Mouse (Mus musculus) heart, embryonic 14.5 days (tissue): Measurements from ENCODE around the gene Chd2. TPM values are rescaled to one million over a fixed set of nuclear protein-coding genes. Genes with fewer than 3 reads are reported as not detected.

ENCODE experiments used
- ATAC-seq: fragments of 200-750 bp; cut with Nextera tagmentation; 2 replicates; pipeline ENCODE4 v1.8.0; 2017; ENCODE audit warnings: low read depth, moderate TSS enrichment; ENCODE audit not compliant: insufficient number of reproducible peaks, insufficient read depth, low FRiP score
- H3K27ac ChIP-seq, 2 experiments: fragments of 200-500 bp in 1 of 2; fragments of 300-500 bp in 1 of 2; sonication (generic) in 1 of 2; replicated peaks in 1 of 2; 2 replicates each; pipeline ENCODE4 v1.5.1; 2012 to 2014; ENCODE audit warnings: low read depth in 2 of 2, low read length in 2 of 2, control low read depth in 1 of 2, mild to moderate bottlenecking in 1 of 2, mixed read lengths in 1 of 2; ENCODE audit not compliant: control insufficient read depth in 1 of 2, insufficient read depth in 1 of 2
- H3K27me3 ChIP-seq: fragments of 300-500 bp; sonication (generic); 2 replicates; pipeline ENCODE4 v1.6.1; 2014; ENCODE audit warnings: mild to moderate bottlenecking, low read length, control low read depth; ENCODE audit not compliant: control insufficient read depth, insufficient read depth
- H3K36me3 ChIP-seq: fragments of 300-500 bp; sonication (generic); 2 replicates; pipeline ENCODE4 v1.6.1; 2014; ENCODE audit warnings: mild to moderate bottlenecking, control low read depth, low read length, mixed read lengths; ENCODE audit not compliant: control insufficient read depth, insufficient read depth
- H3K4me1 ChIP-seq, 2 experiments: fragments of 200-500 bp in 1 of 2; fragments of 300-500 bp in 1 of 2; sonication (generic) in 1 of 2; 2 replicates each; pipeline ENCODE4 v1.6.1; 2012 to 2014; ENCODE audit warnings: low read length in 2 of 2, control low read depth in 1 of 2, mixed read lengths in 1 of 2; ENCODE audit not compliant: control insufficient read depth in 2 of 2, insufficient read depth in 2 of 2
- H3K4me2 ChIP-seq: fragments of 300-500 bp; sonication (generic); 2 replicates; pipeline ENCODE4 v1.6.1; 2014; ENCODE audit warnings: mild to moderate bottlenecking, low read length
- H3K4me3 ChIP-seq, 2 experiments: fragments of 200-500 bp in 1 of 2; fragments of 300-500 bp in 1 of 2; sonication (generic) in 1 of 2; 2 replicates each; pipeline ENCODE4 v1.5.1; 2012 to 2014; ENCODE audit warnings: low read length in 2 of 2, mild to moderate bottlenecking in 2 of 2, control low read depth in 1 of 2, low read depth in 1 of 2, moderate library complexity in 1 of 2; ENCODE audit not compliant: control insufficient read depth in 1 of 2, insufficient read depth in 1 of 2
- H3K9ac ChIP-seq: fragments of 300-500 bp; sonication (generic); 2 replicates; pipeline ENCODE4 v1.6.1; 2014; ENCODE audit warnings: mild to moderate bottlenecking, low read length
- H3K9me3 ChIP-seq: fragments of 300-500 bp; sonication (generic); 2 replicates; pipeline ENCODE4 v1.6.1; 2016; ENCODE audit warnings: low read length, control low read depth; ENCODE audit not compliant: control insufficient read depth
- WGBS: fragments of 180-500 bp; shearing (Covaris S2); extraction: QIAGEN DNeasy Blood & Tissue Kit; methylation state at CpG from one replicate; pipeline ENCODE4 v1.1.7; 2014; 5-methylcytosine and 5-hydroxymethylcytosine counted together
- polyA plus RNA-seq: library from polyadenylated mRNA; unstranded; fragments of >200 nt; fragmentation: Nextera tagmentation; extraction: Ambion mirVana; gene quantifications from 2 replicates; pipeline ENCODE4 v1.2.1, GENCODE M21; 2014

Chd2 gene
- polyA plus RNA-seq, 1 experiment from 2014 or later: 46.9 TPM

DNA sequence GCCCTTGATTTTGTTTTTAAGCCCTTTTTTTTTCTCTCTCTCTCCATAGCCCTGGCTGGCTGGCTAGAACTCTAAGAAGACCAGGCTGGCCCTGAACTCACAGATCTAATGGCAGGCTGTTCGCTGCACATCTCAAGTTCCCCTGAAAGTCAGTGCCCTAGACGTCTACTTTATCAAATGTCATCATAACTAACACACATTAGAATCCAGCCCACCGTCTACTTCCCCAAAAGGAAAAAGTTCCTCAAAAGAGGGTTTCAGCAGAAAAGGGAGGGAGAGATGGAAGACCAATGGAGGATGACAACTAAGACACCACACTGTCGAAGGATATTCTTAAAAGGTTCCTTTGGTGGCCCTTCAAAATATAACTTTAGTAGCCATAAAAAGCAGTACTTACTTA, 14.4 kb downstream of the Chd2 start:
- 81% methylated on average over 4 of the region's 4 CpGs for whole genome bisulfite sequencing
- H3K27ac ChIP-seq: peak overlapping the region in 1 of 2 experiments; percentile 37; a peak in 1 of 4 replicates

DNA sequence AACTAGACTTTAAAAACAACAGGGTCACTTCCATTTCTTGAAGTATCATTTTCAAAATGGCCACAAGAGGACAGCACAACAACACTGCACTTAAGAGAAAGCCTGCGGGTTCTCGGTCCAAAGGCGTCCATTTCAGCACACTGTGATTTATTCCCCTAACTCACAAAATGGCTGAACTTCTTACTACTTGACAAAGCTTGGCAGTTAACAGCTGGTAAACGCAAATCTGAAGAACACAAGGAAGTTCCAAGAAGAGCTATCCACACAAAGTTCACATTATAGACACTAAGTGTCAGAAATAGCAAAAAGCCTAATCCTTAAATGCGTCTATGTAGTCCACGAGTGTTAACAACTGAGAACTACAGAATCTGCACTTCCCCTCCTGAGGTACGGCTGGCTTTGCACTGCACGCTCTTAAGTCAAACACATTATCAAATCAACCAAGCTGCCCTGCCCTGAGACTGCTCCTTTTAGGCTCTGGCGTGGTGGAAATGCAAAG, 17.1 kb downstream of the Chd2 start:
- H3K4me2 ChIP-seq: 0 out of 2 replicates have a peak overlapping the region, but pooled peaks have one; percentile 1
- H3K9ac ChIP-seq: peak overlapping the region; percentile 6; the same call in 1 of the 2 replicates
- H3K4me1 ChIP-seq: peaks cover 8 to 25% of the 10 kb centered on the region in 2 experiments
- no peaks in the 10 kb centered on the region for H3K27me3 ChIP-seq
- no peak for ATAC-seq
- peaks cover 51% of the 10 kb centered on the region for H3K36me3 ChIP-seq
- no peak overlapping the region for H3K4me3 ChIP-seq
- 22% methylated on average over 9 of the region's 9 CpGs for WGBS
- H3K9me3 ChIP-seq: no peaks in the 10 kb centered on the region
- H3K27ac ChIP-seq: peak overlapping the region; percentile 82 to 90

More for the DNA sequence above, 14.4 kb downstream of the Chd2 start:
- no peak overlapping the region for H3K9ac ChIP-seq
- peaks cover 8 to 27% of the 10 kb centered on the region in 2 experiments for H3K4me1 ChIP-seq
- H3K9me3 ChIP-seq: no peaks in the 10 kb centered on the region
- H3K27me3 ChIP-seq: no peaks in the 10 kb centered on the region
- no peak overlapping the region for H3K4me3 ChIP-seq
- H3K4me2 ChIP-seq: no peak overlapping the region
- H3K36me3 ChIP-seq: peaks cover 52% of the 10 kb centered on the region
- no peak for ATAC-seq

DNA sequence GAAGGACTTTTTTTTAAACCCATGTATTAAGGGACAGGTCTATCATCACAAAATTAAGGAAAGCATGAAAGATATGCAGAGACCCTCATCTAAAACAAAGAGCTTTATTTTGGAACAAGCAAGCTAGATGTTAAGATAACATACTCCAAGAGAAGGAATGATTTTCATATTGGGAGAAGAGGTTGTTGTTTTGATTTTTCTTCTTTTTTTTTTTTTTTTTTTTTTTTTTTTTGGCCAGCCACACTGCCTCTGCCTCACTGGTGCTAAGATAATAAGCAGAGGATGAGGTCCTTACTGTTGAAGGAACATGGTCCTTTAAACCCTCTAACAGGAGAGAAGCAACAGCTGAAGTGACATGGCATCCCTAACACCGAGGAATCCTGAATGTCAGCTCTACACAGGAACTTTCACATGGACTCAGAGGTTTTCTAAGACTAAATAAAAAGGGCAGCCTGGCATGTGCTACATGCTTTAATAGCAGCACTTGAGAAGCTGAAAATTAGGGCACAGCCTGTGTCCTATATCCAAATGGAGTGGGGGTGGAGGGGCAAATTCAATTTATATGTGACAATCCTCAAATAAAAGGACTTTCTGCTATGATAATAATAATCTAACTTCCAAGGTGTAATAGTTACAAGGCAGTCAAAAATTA, 17.9 kb downstream of the Chd2 start:
- H3K9ac ChIP-seq: no peak overlapping the region
- ATAC-seq: no peak

DNA sequence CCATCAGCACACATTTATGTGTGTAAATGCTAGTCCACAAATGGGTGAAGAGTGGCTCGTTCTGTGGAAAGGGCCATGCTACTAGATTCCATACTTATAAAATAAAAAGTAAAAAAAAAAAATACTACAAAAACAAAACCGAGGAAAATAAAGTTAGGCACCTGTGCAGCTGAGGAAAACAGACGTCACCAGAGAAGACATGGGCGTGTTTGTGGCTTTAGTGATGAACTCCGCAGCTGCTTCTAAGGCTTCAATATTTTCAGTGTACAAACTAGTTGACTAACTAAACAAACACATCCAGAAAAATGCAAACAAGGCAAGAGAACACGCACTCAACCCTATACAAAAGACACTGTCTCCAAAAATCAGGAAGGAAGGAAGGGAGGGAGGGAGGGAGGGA, 18.4 kb downstream of the Chd2 start:
- Histone ChIP-seq H3K36me3 (peaks cover 53% of the 10 kb centered on the region), H3K4me1 (peaks cover 8 to 22% of the 10 kb centered on the region in 2 experiments), H3K9me3 (no peaks in the 10 kb centered on the region), H3K27ac (no peak overlapping the region), H3K4me3 (no peak overlapping the region), H3K4me2 (no peak overlapping the region), H3K27me3 (no peaks in the 10 kb centered on the region), H3K9ac (no peak overlapping the region)
- ATAC-seq: no peak
- 79% methylated on average over 6 of the region's 6 CpGs for WGBS

More for the DNA sequence above, 17.9 kb downstream of the Chd2 start:
- Histone ChIP-seq H3K9me3 (no peaks in the 10 kb centered on the region), H3K4me3 (no peak overlapping the region), H3K4me1 (peaks cover 8 to 22% of the 10 kb centered on the region in 2 experiments), H3K36me3 (peaks cover 52% of the 10 kb centered on the region), H3K4me2 (no peak overlapping the region), H3K27me3 (no peaks in the 10 kb centered on the region), H3K27ac (peak overlapping the region in 1 of 2 experiments; percentile 60; a peak in 1 of 4 replicates)
- 79% methylated on average over 1 of the region's 1 CpGs for WGBS

DNA sequence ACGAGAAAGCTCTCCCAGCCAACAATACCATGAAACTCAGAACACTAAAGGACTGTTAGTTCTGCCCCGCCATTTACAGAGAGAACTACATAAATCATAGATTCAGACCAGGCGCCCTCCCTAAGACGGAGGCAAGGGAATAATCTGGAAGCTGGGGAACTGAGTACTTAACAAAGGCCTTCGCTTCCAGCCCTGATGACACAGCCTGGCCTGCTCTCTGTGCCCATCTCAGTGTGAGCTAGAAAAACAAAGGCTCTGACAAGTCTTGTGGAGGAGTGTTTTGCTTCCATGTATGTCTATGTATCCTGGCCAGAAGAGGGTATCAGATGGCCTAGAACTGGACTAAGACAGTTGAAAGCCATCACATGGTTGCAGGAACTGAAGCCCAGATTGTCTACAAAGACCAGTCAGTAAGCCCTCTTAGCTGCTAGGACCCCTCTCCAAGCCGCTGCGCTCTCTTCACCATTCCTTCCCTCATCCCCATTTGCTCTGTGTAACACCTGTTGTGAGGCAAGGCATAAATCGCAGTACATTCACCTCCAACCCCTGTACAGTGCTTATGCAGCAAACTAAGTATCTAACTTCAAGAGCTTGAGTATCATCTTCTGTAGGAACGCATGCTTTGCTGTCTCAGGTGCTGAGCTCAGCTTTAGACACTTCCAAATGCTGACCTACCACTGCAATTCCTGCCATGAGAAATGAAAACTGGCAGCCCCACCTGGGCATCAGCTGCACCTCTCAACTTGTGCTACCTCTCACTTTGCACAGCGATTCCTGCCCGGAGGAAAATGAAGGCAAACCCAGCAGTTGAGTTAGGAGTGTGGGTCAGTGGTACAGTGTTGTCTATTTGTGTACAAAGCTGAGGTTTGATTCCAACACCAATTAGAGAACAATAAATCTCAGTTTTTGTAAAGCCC, 20.1 kb downstream of the Chd2 start:
- Histone ChIP-seq H3K27me3 (no peaks in the 10 kb centered on the region), H3K4me1 (peaks cover 8 to 33% of the 10 kb centered on the region in 2 experiments), H3K27ac (peak overlapping the region; percentile 35 to 53; a peak in 2 of 4 replicates), H3K4me2 (no peak overlapping the region), H3K36me3 (peaks cover 56% of the 10 kb centered on the region), H3K9me3 (no peaks in the 10 kb centered on the region), H3K4me3 (no peak overlapping the region), H3K9ac (peak overlapping the region; percentile 26; the same call in 1 of the 2 replicates)
- 87% methylated on average over 11 of the region's 11 CpGs for WGBS
- ATAC-seq: no peak

DNA sequence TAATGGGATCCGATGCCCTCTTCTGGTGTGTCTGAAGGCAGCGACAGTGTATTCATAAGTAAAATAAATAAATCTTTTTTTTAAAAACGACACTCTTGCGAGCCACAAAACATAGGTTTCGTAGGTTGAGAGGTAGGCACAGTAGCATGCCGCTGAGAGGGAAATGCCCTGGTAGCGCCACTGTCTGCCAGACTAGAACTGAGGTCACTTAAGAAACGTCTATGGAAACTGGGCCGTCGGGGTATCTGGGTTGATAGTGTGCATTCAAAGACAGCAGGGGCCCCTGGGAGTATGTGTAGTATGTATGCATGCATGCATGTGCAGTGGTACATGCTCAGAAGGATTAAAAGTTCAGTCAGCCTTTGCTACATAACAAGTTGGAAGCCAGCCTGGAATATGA, 21.4 kb downstream of the Chd2 start:
- no peaks in the 10 kb centered on the region for H3K27me3 ChIP-seq
- H3K9ac ChIP-seq: no peak overlapping the region
- peaks cover 8 to 33% of the 10 kb centered on the region in 2 experiments for H3K4me1 ChIP-seq
- no peak for ATAC-seq
- no peak overlapping the region for H3K4me3 ChIP-seq
- H3K9me3 ChIP-seq: no peaks in the 10 kb centered on the region
- H3K36me3 ChIP-seq: peaks cover 69% of the 10 kb centered on the region
- H3K4me2 ChIP-seq: no peak overlapping the region
- WGBS: 80% methylated on average over 10 of the region's 10 CpGs
- H3K27ac ChIP-seq: no peak overlapping the region

DNA sequence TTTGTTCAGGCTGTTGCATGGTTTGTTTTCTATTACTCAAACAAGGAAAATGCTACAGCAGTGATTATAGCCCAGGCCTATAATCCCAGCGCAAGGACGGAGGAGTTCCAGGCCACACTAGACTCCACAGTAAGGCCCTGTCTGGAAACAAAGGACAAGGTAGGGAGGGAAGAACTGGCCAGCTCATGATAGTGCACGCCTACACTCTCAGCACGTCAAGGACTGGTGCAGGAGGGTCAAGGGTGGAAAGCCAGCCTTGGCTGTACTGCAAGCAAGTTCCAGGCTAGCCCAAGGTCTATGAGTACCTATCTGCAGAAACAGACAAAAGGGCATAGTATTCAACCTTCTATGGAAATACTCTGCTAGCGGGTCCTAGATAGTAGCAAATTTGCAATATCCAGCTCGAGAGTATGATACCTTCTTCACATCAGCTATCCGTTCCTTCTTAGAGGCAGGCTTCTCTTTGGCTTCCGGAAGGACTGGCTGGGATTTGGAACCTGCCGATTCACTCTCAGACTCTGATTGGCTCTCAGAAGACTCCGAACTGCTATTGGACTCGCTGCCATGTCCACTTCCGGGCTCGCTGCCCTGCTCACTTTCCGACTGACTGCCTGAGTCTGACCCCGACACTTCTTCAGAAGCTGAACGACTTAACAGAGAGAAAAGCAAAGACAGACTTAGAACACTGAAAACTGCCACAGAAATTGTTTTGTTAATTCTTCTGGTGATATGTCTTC, 22.4 kb downstream of the Chd2 start:
- no peak for ATAC-seq
- Histone ChIP-seq H3K4me1 (peaks cover 5 to 34% of the 10 kb centered on the region in 2 experiments), H3K4me2 (no peak overlapping the region), H3K36me3 (peaks cover 79% of the 10 kb centered on the region), H3K9me3 (no peaks in the 10 kb centered on the region), H3K27ac (peak overlapping the region in 1 of 2 experiments; percentile 37; a peak in 1 of 4 replicates), H3K27me3 (no peaks in the 10 kb centered on the region), H3K4me3 (no peak overlapping the region), H3K9ac (no peak overlapping the region)
- 89% methylated on average over 16 of the region's 16 CpGs for WGBS
